Mouse (Mus musculus) limb, embryonic 14.5 days (tissue): Measurements from ENCODE around the gene Ssu2. TPM values are rescaled to one million over a fixed set of nuclear protein-coding genes. Genes with fewer than 3 reads are reported as not detected.

Source experiments
- ATAC-seq: fragments of 200-750 bp; cut with Nextera tagmentation; 2 replicates; pipeline ENCODE4 v1.8.0; 2017; ENCODE audit warnings: low read depth, moderate number of reproducible peaks, moderate TSS enrichment; ENCODE audit not compliant: low FRiP score
- DNase-seq: peaks from one replicate; pipeline ENCODE4 v3.0.0-alpha.2; 2015; ENCODE audit warnings: low spot score
- H3K27ac ChIP-seq: fragments of 300-500 bp; sonication (generic); replicated peaks from 2 replicates; pipeline ENCODE4 v1.5.1; 2014; ENCODE audit warnings: low read depth, mild to moderate bottlenecking, low read length, moderate library complexity, mixed read lengths
- H3K27me3 ChIP-seq: fragments of 300-500 bp; sonication (generic); 2 replicates; pipeline ENCODE4 v1.6.1; 2014; ENCODE audit warnings: low read length, mixed read lengths; ENCODE audit not compliant: control insufficient read depth, insufficient read depth
- H3K36me3 ChIP-seq: fragments of 300-500 bp; sonication (generic); 2 replicates; pipeline ENCODE4 v1.6.1; 2014; ENCODE audit warnings: mild to moderate bottlenecking, low read length, moderate library complexity, mixed read lengths; ENCODE audit not compliant: control insufficient read depth, insufficient read depth
- H3K4me1 ChIP-seq: fragments of 300-500 bp; sonication (generic); 2 replicates; pipeline ENCODE4 v1.6.1; 2014; ENCODE audit warnings: antibody characterized with exemption, low read length, mixed read lengths; ENCODE audit not compliant: control insufficient read depth, insufficient read depth
- H3K4me2 ChIP-seq: fragments of 300-500 bp; sonication (generic); replicated peaks from 2 replicates; pipeline ENCODE4 v1.6.1; 2014; ENCODE audit warnings: low read depth, mild to moderate bottlenecking, low read length, moderate library complexity; ENCODE audit not compliant: severe bottlenecking
- H3K4me3 ChIP-seq: fragments of 300-500 bp; sonication (generic); replicated peaks from 2 replicates; pipeline ENCODE4 v1.5.1; 2014; ENCODE audit warnings: low read length
- H3K9ac ChIP-seq: fragments of 300-500 bp; sonication (generic); 2 replicates; pipeline ENCODE4 v1.6.1; 2014; ENCODE audit warnings: mild to moderate bottlenecking, low read depth, low read length, moderate library complexity; ENCODE audit not compliant: severe bottlenecking
- H3K9me3 ChIP-seq: fragments of 300-500 bp; sonication (generic); 2 replicates; pipeline ENCODE4 v1.6.1; 2016; ENCODE audit warnings: low read length; ENCODE audit not compliant: control insufficient read depth
- POLR2A ChIP-seq: fragments of 200-500 bp; IDR thresholded peaks from 2 replicates; pipeline ENCODE4 v1.8.0; 2012; ENCODE audit warnings: inconsistent platforms, mild to moderate bottlenecking, moderate library complexity, borderline replicate concordance; ENCODE audit not compliant: insufficient read depth, insufficient read length; ENCODE audit errors: extremely low read depth
- WGBS: fragments of 180-500 bp; shearing (Covaris S2); extraction: QIAGEN DNeasy Blood & Tissue Kit; methylation state at CpG from one replicate; pipeline ENCODE4 v1.1.7; 2014; 5-methylcytosine and 5-hydroxymethylcytosine counted together
- polyA plus RNA-seq, 2 experiments: library from polyadenylated mRNA; depleted of rRNA in 1 of 2; stranded (reverse) in 1 of 2; unstranded in 1 of 2; fragments of >200 nt; fragmentation: Nextera tagmentation in 1 of 2; extraction: Ambion mirVana in 1 of 2; gene quantifications; 2 replicates each; pipeline versions ENCODE4 v1.2.1 to v1.2.3; 2012 to 2014

Ssu2 gene
- polyA plus RNA-seq (2012; rRNA removed) (2.7 and 3.8 TPM in 2 replicates), polyA plus RNA-seq (2014; fragmentation: Nextera tagmentation; extraction: Ambion mirVana) (3.0 and 3.2 TPM in 2 replicates)

DNA sequence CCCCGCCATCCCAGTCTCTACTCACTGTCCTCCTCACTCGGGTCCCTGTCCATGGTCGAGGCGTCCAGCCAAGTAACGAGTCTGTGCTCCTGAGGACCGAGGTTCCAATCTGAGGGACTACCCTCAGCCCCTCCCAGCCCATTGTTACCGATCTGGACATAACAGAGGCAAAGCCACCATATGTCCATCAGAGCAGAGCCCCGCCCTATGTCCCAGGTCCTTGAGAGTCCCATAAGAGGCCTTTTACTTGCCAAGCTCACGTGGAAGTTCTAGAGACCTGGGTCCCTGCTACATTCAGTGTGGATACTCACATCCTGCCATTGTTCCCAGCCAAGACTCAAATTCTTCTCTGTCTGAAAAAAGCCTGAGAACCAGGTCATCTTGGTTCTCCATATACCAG, at the start of gene Ssu2:
Gene Ssu2 (minus strand): TSS at position 77 of the 400 bp plus-strand sequence.
- Histone ChIP-seq H3K9ac (no peak within 1 kb of the TSS), H3K27me3 (no peaks in the 10 kb centered on the region), H3K4me2 (no peak within 1 kb of the TSS), H3K4me3 (no peak within 1 kb of the TSS), H3K4me1 (0 out of 2 replicates have a peak, but pooled peaks cover 6% of the 10 kb centered on the region), H3K9me3 (no peaks in the 10 kb centered on the region), H3K36me3 (no peaks in the 10 kb centered on the region), H3K27ac (no peak within 1 kb of the TSS)
- no peak for ATAC-seq
- WGBS = 81% methylated on average over 9 of the region's 9 CpGs
- no peak for TF ChIP-seq POLR2A
- DNase-seq = no peak

DNA sequence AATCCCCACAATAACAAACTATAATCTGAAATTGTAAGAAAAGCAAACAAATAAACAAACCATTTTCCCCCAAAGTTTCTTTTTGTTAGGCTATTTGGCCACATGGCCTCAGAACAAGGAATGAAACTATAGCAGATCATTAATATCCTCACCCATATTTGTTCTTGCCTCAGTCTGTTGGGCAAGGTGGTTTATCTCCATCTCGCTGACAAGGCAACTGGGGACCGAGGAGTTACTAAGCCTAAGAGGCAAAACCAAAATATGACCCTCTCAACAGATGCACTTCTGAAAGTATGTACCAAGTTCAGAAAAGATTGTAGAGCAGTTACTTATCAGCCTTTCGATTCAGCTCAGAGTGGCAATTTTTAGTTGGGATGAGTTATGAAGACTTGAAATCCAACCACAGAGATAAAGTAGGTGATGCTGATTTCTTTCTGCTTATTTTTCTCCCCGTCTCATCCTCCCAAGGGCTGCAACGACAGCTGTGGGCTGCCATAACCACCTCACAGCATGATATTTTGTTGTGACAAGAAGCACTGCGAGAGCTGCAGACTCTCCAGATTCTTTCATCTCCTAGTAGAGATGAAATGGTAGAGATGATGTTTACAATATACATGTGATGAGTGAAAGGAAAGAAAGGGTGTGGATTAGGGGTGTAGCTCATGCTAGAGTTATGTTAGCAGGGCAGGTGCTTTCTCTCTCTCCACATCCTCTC, 38.4 kb upstream of the Ssu2 start:
- DNase-seq = no peak
- H3K27ac ChIP-seq = no peak overlapping the region
- ATAC-seq = no peak

DNA sequence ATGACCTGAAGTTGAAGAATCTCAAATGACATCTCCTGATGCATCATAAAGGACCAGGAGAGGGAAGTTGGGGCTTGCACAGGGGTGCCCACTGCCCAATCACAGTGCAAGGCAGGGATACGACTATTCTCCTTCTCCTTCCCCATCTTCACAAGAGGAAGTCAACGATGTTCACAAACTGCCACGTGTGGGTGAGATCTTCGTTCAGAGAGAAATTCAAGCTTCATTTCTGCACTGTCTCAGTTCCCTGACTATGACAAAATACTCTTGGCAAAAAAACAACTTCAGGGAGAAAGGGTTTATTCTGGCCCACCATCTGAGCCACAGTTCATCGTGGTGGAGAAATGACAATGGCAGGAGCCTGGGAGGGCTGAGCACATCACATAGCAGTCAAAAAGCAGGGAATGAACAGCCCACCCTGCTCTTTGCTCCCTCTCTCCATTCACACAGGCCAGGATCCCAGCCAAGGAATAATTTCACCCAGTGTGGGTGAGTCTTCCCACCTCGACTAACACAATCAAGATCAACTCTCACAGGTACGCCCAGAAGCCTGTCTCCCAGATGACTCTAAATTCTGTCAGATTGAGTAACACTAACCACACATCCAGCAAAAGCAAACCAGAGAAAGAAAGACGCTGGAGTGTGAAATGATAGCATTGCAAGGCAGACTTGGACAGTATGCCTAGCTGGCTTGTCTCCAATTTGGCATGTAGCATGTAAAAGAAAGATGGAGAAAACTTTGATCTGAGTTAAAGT, 36.1 kb upstream of the Ssu2 start:
- no peak overlapping the region for H3K4me3 ChIP-seq
- DNase-seq (peak; percentile 21), ATAC-seq (no peak)
- H3K4me1 ChIP-seq = no peaks in the 10 kb centered on the region
- no peak overlapping the region for H3K27ac ChIP-seq
- no peaks in the 10 kb centered on the region for H3K36me3 ChIP-seq
- no peaks in the 10 kb centered on the region for H3K27me3 ChIP-seq
- no peak for TF ChIP-seq POLR2A
- no peak overlapping the region for H3K9ac ChIP-seq
- no peaks in the 10 kb centered on the region for H3K9me3 ChIP-seq
- H3K4me2 ChIP-seq = no peak overlapping the region
- 81% methylated on average over 8 of the region's 8 CpGs for WGBS

More for the DNA sequence above, 38.4 kb upstream of the Ssu2 start:
- no peaks in the 10 kb centered on the region for H3K4me1 ChIP-seq
- H3K4me2 ChIP-seq = no peak overlapping the region
- 70% methylated on average over 6 of the region's 6 CpGs for WGBS
- H3K9me3 ChIP-seq = no peaks in the 10 kb centered on the region
- no peak for TF ChIP-seq POLR2A
- no peaks in the 10 kb centered on the region for H3K36me3 ChIP-seq
- no peak overlapping the region for H3K4me3 ChIP-seq
- no peaks in the 10 kb centered on the region for H3K27me3 ChIP-seq
- no peak overlapping the region for H3K9ac ChIP-seq

DNA sequence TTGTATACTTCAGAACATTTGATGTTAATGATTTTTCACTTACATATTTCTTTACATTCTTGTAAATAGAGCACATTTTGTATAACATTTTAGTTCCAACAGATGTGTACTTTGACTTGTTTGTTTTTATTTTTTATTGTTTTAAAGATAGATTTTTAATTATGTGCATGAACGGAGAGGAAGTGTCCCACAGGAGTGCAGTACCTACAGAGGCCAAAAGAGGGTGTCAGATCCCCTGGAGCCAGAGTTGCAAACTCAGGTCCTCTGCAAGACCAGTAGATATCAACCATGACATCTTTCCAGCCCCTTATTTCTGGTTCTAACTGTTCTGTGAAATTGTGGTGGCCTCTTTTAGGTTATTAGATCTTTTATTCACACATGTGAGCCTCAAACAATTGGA, 33.1 kb upstream of the Ssu2 start:
- TF ChIP-seq POLR2A = no peak
- no peaks in the 10 kb centered on the region for H3K9me3 ChIP-seq
- no peaks in the 10 kb centered on the region for H3K36me3 ChIP-seq
- H3K27ac ChIP-seq = no peak overlapping the region
- H3K4me2 ChIP-seq = no peak overlapping the region
- DNase-seq = no peak
- no peaks in the 10 kb centered on the region for H3K27me3 ChIP-seq
- H3K4me3 ChIP-seq = no peak overlapping the region
- WGBS = 89% methylated on average over 1 of the region's 1 CpGs
- H3K4me1 ChIP-seq = no peaks in the 10 kb centered on the region
- no peak overlapping the region for H3K9ac ChIP-seq
- no peak for ATAC-seq

DNA sequence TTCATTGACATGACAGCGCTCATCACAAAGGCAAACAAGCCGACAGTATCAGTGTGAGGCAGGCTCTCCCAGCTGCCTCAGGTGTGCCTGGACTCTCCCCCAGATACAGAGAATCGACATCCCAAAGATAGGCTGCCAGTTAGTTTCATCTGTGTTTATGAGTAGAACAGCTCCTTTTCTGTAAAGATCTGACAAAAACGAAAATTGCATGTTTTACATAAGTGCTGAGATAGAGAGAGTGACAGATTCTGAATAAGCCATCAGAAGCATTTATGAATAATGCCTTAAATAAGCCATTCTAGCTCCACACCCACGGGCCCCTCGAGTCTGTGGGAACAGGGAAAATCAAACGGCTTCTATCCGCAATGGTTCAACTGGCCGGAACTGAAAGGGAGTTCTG, 31.5 kb upstream of the Ssu2 start:
- Histone ChIP-seq H3K9ac (no peak overlapping the region), H3K36me3 (no peaks in the 10 kb centered on the region), H3K9me3 (no peaks in the 10 kb centered on the region), H3K4me3 (no peak overlapping the region), H3K27ac (no peak overlapping the region), H3K4me2 (no peak overlapping the region), H3K27me3 (no peaks in the 10 kb centered on the region), H3K4me1 (no peaks in the 10 kb centered on the region)
- DNase-seq = no peak
- WGBS = 81% methylated on average over 9 of the region's 9 CpGs
- ATAC-seq = no peak
- no peak for TF ChIP-seq POLR2A
